Mouse (Mus musculus) neural tube, embryonic 15.5 days (tissue): Measurements from ENCODE around the gene Mto1. TPM values are rescaled to one million over a fixed set of nuclear protein-coding genes. Genes with fewer than 3 reads are reported as not detected.

Source experiments
- microRNA-seq: library from miRNA; unstranded; fragments of <30 nt; microRNA quantifications from one replicate; pipeline ENCODE4, GENCODE M21; 2017
- polyA plus RNA-seq: library from polyadenylated mRNA; unstranded; fragments of >200 nt; fragmentation: Nextera tagmentation; extraction: Ambion mirVana; gene quantifications from 2 replicates; pipeline ENCODE4 v1.2.1, GENCODE M21; 2015

Mto1 gene
- polyA plus RNA-seq, 1 experiment from 2014 or later, result 30.0 TPM

Small RNAs within 50 kb of the gene (microRNA-seq; reads per million reads assigned to microRNA genes)
- gene Gm26377, result not detected

Other genes starting within 250 kb of the Mto1 start
- 0.22 TPM in 1 of 2 replicates, not detected in the other for gene Gsta1, start 217.6 kb upstream of the Mto1 start, polyA plus RNA-seq
- gene Gm3776, start 191.1 kb upstream of the Mto1 start, polyA plus RNA-seq, result not detected in 2 replicates
- not detected in 2 replicates for gene Gm10639, start 158.3 kb upstream of the Mto1 start, polyA plus RNA-seq
- gene Omt2a, start 133.4 kb upstream of the Mto1 start, polyA plus RNA-seq, result not detected in 2 replicates
- not detected in 2 replicates for gene Omt2b, start 120.6 kb upstream of the Mto1 start, polyA plus RNA-seq
- 0.82 TPM in 1 of 2 replicates, not detected in the other for gene Gsta2, start 92.4 kb upstream of the Mto1 start, polyA plus RNA-seq
- gene Dppa5a, start 80.0 kb upstream of the Mto1 start, polyA plus RNA-seq, result 3.6 and 4.4 TPM in 2 replicates
- 3.8 and 4.4 TPM in 2 replicates for gene Ooep, start 69.5 kb upstream of the Mto1 start, polyA plus RNA-seq
- 0.29 and 0.65 TPM in 2 replicates for gene Ddx43, start 52.4 kb upstream of the Mto1 start, polyA plus RNA-seq
- 0.86 and 1.4 TPM in 2 replicates for gene Cgas, start 5.0 kb upstream of the Mto1 start, polyA plus RNA-seq
- gene Gm17324, start 578 bp downstream of the Mto1 start, polyA plus RNA-seq, result 2.6 and 3.0 TPM in 2 replicates
- gene Eef1a1, start 40.9 kb downstream of the Mto1 start, polyA plus RNA-seq, result 2,707 and 3,339 TPM in 2 replicates
- gene Slc17a5, start 139.8 kb downstream of the Mto1 start, polyA plus RNA-seq, result 15.2 and 17.0 TPM in 2 replicates
- gene Cd109, start 167.3 kb downstream of the Mto1 start, polyA plus RNA-seq, result 1.2 and 3.0 TPM in 2 replicates